Mouse (Mus musculus): ENCODE results near the gene Scd2. TPM values are rescaled to one million over a fixed set of nuclear protein-coding genes. Genes with fewer than 3 reads are reported as not detected.
"Not testable (repeated sequence)": the region's sequence is repeated elsewhere in the genome, so short reads cannot be mapped to it uniquely, and the experiment has no call there.

Scd2 gene
- polyA plus RNA-seq, 1 experiment from 2014 or later: 6.2 TPM

- Histone ChIP-seq H3K27me3 (ENCODE audit: insufficient read depth, low read length) (peaks cover 2% of the 10 kb centered on the region; the same call in 1 of the 2 replicates), H3K27ac (ENCODE audit: low read depth) (no peak overlapping the region), H3K4me3 (ENCODE audit: low read depth, low read length) (no peak overlapping the region), H3K36me3 (replicated peaks; ENCODE audit: insufficient read depth, low read length) (0 out of 2 replicates have a peak, but pooled peaks cover 2% of the 10 kb centered on the region), H3K4me2 (ENCODE audit: low read depth, low read length) (no peak overlapping the region), H3K9ac (replicated peaks) (no peak overlapping the region), H3K9me3 (ENCODE audit: low read length) (no peaks in the 10 kb centered on the region), H3K4me1 (ENCODE audit: insufficient read depth) (no peaks in the 10 kb centered on the region)
- DNase-seq: no peak
- ATAC-seq: no peak
- TF ChIP-seq CTCF (IDR thresholded peaks at IDR 0.05; ENCODE audit: low read depth): no peak
- no peak for TF ChIP-seq EP300 (IDR thresholded peaks at IDR 0.05; ENCODE audit: low read depth)
- WGBS (ENCODE audit: insufficient replicate concordance): 61% methylated on average over 2 of the region's 2 CpGs
Measured at GRCm38 (mm10) chr19:44329566-44329965, 36.1 kb downstream of the Scd2 start.

GRCm38 (mm10) chr19:44331128-44331527 lies 37.7 kb downstream of the Scd2 start:
- not testable (repeated sequence) for H3K27me3 ChIP-seq (ENCODE audit: insufficient read depth, low read length); DNase-seq; H3K4me1 ChIP-seq (ENCODE audit: insufficient read depth); H3K4me2 ChIP-seq (ENCODE audit: low read depth, low read length); H3K9ac ChIP-seq (replicated peaks); H3K27ac ChIP-seq (ENCODE audit: low read depth); H3K36me3 ChIP-seq (replicated peaks; ENCODE audit: insufficient read depth, low read length); H3K9me3 ChIP-seq (ENCODE audit: low read length); ATAC-seq; H3K4me3 ChIP-seq (ENCODE audit: low read depth, low read length)
- WGBS (ENCODE audit: insufficient replicate concordance): 83% methylated on average over 1 of the region's 1 CpGs

- H3K4me1 ChIP-seq (ENCODE audit: insufficient read depth): no peaks in the 10 kb centered on the region
- no peak overlapping the region for H3K4me3 ChIP-seq (ENCODE audit: low read depth, low read length)
- ATAC-seq: no peak
- H3K36me3 ChIP-seq (replicated peaks; ENCODE audit: insufficient read depth, low read length): 0 out of 2 replicates have a peak, but pooled peaks cover 2% of the 10 kb centered on the region
- H3K9ac ChIP-seq (replicated peaks): no peak overlapping the region
- no peak overlapping the region for H3K27ac ChIP-seq (ENCODE audit: low read depth)
- no peak for DNase-seq
- no peak overlapping the region for H3K4me2 ChIP-seq (ENCODE audit: low read depth, low read length)
- peaks cover 2% of the 10 kb centered on the region; the same call in 1 of the 2 replicates for H3K27me3 ChIP-seq (ENCODE audit: insufficient read depth, low read length)
- WGBS (ENCODE audit: insufficient replicate concordance): 53% methylated on average over 5 of the region's 5 CpGs
- TF ChIP-seq EP300 (IDR thresholded peaks at IDR 0.05; ENCODE audit: low read depth) (no peak), CTCF (IDR thresholded peaks at IDR 0.05; ENCODE audit: low read depth) (no peak)
- H3K9me3 ChIP-seq (ENCODE audit: low read length): no peaks in the 10 kb centered on the region
Measured at GRCm38 (mm10) chr19:44331911-44332310, 38.4 kb downstream of the Scd2 start.

DNA sequence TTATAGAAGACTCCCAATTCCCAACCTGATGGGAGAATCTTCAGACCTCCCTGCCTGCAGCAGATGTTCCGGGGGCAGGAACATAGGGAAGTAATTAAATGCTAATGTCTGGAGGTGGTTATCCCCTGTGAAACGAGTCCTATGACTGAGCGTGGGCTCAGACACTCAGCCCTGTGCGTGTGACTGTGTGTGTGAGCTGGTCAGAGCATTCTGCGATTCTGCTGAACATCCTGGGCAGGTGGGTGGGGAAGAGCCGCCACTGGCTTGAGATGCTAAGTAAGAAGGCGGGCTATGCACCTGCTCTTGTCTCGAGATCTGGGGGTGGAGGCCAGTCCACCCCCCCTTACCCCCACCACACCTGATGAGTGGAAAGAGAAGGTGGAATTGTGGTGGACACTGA lies 38.9 kb downstream of the Scd2 start:
- no peak overlapping the region for H3K27ac ChIP-seq (ENCODE audit: low read depth)
- H3K9me3 ChIP-seq (ENCODE audit: low read length): no peaks in the 10 kb centered on the region
- WGBS (ENCODE audit: insufficient replicate concordance): 64% methylated on average over 8 of the region's 8 CpGs
- TF ChIP-seq CTCF (IDR thresholded peaks at IDR 0.05; ENCODE audit: low read depth) (no peak), EP300 (IDR thresholded peaks at IDR 0.05; ENCODE audit: low read depth) (no peak)
- H3K4me2 ChIP-seq (ENCODE audit: low read depth, low read length): no peak overlapping the region
- 0 out of 2 replicates have a peak, but pooled peaks cover 2% of the 10 kb centered on the region for H3K36me3 ChIP-seq (replicated peaks; ENCODE audit: insufficient read depth, low read length)
- H3K27me3 ChIP-seq (ENCODE audit: insufficient read depth, low read length): peaks cover 2% of the 10 kb centered on the region; the same call in 1 of the 2 replicates
- H3K4me1 ChIP-seq (ENCODE audit: insufficient read depth): no peaks in the 10 kb centered on the region
- no peak for ATAC-seq
- no peak for DNase-seq
- H3K4me3 ChIP-seq (ENCODE audit: low read depth, low read length): no peak overlapping the region
- H3K9ac ChIP-seq (replicated peaks): no peak overlapping the region

- ATAC-seq: no peak
- no peak for DNase-seq
- Histone ChIP-seq H3K4me1 (ENCODE audit: insufficient read depth) (no peaks in the 10 kb centered on the region), H3K4me3 (ENCODE audit: low read depth, low read length) (no peak within 1 kb of the TSS), H3K27ac (ENCODE audit: low read depth) (no peak within 1 kb of the TSS), H3K36me3 (replicated peaks; ENCODE audit: insufficient read depth, low read length) (0 out of 2 replicates have a peak, but pooled peaks cover 2% of the 10 kb centered on the region), H3K9ac (replicated peaks) (no peak within 1 kb of the TSS), H3K9me3 (ENCODE audit: low read length) (no peaks in the 10 kb centered on the region), H3K4me2 (ENCODE audit: low read depth, low read length) (no peak within 1 kb of the TSS), H3K27me3 (ENCODE audit: insufficient read depth, low read length) (peaks cover 2% of the 10 kb centered on the region; the same call in 1 of the 2 replicates)
- TF ChIP-seq EP300 (IDR thresholded peaks at IDR 0.05; ENCODE audit: low read depth) (no peak), CTCF (IDR thresholded peaks at IDR 0.05; ENCODE audit: low read depth) (no peak)
- WGBS (ENCODE audit: insufficient replicate concordance): 78% methylated on average over 10 of the region's 10 CpGs
Measured at GRCm38 (mm10) chr19:44332833-44333623, 39.6 kb downstream of the Scd2 start, which contains the start of gene Scd4. Gene Scd4 (plus strand): TSS chr19:44333092.

DNA sequence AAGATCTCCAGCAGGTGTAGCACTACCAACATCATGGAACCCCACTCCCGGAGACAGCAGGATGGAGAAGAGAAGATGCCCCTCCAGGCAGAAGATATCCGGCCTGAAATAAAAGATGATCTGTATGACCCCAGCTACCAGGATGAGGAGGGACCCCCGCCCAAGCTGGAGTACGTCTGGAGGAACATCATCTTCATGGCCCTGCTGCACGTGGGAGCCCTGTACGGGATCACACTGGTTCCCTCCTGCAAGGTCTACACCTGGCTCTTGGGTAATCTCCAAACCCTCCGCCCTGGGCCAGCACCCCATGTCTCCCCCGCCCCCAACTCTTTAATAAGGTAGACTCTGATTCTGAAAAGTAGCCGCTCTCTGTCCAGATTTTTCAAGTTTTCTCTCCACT lies 40.5 kb downstream of the Scd2 start:
- Histone ChIP-seq H3K27ac (ENCODE audit: low read depth) (no peak overlapping the region), H3K4me3 (ENCODE audit: low read depth, low read length) (no peak overlapping the region), H3K9me3 (ENCODE audit: low read length) (no peaks in the 10 kb centered on the region), H3K4me1 (ENCODE audit: insufficient read depth) (no peaks in the 10 kb centered on the region), H3K4me2 (ENCODE audit: low read depth, low read length) (no peak overlapping the region), H3K36me3 (replicated peaks; ENCODE audit: insufficient read depth, low read length) (0 out of 2 replicates have a peak, but pooled peaks cover 2% of the 10 kb centered on the region), H3K27me3 (ENCODE audit: insufficient read depth, low read length) (peaks cover 2% of the 10 kb centered on the region; the same call in 1 of the 2 replicates), H3K9ac (replicated peaks) (no peak overlapping the region)
- ATAC-seq (no peak), DNase-seq (no peak)
- WGBS (ENCODE audit: insufficient replicate concordance): 80% methylated on average over 9 of the region's 9 CpGs
- TF ChIP-seq EP300 (IDR thresholded peaks at IDR 0.05; ENCODE audit: low read depth) (no peak), CTCF (IDR thresholded peaks at IDR 0.05; ENCODE audit: low read depth) (no peak)

Data from liver, postnatal 0 days (tissue).